Mouse (Mus musculus) small intestine, adult 2 months (tissue): ENCODE measurements around the gene Rsrp1.

Source experiments
- CTCF ChIP-seq: fragments of 200-500 bp; IDR thresholded peaks from 2 replicates; pipeline ENCODE4 v1.5.1; 2012; ENCODE audit warnings: low read depth, mild to moderate bottlenecking, control low read depth, inconsistent platforms, low read length, moderate library complexity, mixed read lengths; ENCODE audit not compliant: insufficient replicate concordance, insufficient read length; ENCODE audit errors: extremely low read depth
- POLR2A ChIP-seq: fragments of 200-500 bp; IDR thresholded peaks from 2 replicates; pipeline ENCODE4 v1.6.1; 2012; ENCODE audit warnings: low read depth, mild to moderate bottlenecking, control low read depth, inconsistent platforms, low read length, moderate library complexity

- TF ChIP-seq CTCF = peak; percentile 87; the same call in 1 of the 2 replicates
- no peak for TF ChIP-seq POLR2A
These were observed 22.8 kb downstream of the Rsrp1 start for GRCm38 (mm10) chr4:134946024-134946744.
